Mouse (Mus musculus) erythroblast, adult 5-6 weeks (primary cell): Measurements from ENCODE around the gene Dus1l. TPM values are rescaled to one million over a fixed set of nuclear protein-coding genes. Genes with fewer than 3 reads are reported as not detected.
"Not testable (repeated sequence)": the region's sequence is repeated elsewhere in the genome, so short reads cannot be mapped to it uniquely, and the experiment has no call there.

Source experiments
- ATAC-seq: replicated peaks from 2 replicates; pipeline ENCODE4 v1.8.0; 2016; ENCODE audit warnings: moderate number of reproducible peaks, mild to moderate bottlenecking, moderate TSS enrichment, inconsistent platforms; ENCODE audit not compliant: poor library complexity, low FRiP score, severe bottlenecking
- total RNA-seq, 2 experiments: library from RNA; stranded (forward) in 1 of 2; stranded (reverse) in 1 of 2; fragments of 150-400 nt in 1 of 2; fragments of 200-764, 138-1000 nt in 1 of 2; gene quantifications; 2 replicates each; pipeline versions ENCODE4 v1.2.3 to v1.2.4; 2015 to 2017; ENCODE audit warnings: low replicate concordance in 2 of 2

The Dus1l gene
- total RNA-seq, 2 experiments from 2014 or later: 6.4 to 12.5 TPM

DNA sequence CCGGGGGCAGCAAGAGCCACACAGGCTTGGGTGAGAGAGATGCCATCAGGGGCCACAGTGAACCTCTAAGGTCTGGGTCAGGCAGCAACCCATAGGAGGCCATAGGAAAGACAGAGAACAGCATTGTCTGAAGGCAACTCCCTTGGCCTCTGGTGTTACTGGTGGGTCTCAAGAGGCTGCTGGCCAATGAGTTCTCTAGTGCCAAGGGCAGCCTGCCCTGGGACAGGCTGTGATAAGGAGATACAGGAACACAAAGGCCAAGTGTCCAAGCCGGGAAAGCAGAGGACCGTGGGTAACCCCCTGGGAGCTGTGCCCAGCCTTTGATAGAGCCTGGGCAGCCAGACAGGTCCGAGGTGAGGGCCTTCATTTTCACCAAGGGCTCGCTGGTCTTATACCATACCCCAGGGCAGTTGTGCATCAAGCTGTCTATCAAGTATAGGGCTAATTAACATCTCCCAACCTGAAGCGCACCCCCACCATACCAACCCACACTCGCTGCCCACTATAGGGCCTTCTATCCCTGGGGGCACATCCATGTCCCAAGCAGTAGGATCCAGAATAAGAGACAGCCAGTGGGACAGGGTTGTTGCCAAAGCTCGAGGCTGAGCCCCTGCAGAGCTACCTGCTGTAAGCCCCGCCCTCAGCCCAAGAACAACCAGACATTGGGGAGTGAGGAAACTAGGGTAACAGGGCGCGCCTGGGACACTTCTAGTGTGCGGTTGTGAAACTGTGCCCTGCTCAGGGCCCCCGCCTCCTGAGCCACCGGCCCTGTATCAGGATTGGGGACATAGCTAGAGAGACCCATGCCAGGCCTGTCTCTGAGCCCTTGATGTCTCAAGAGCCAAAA is 25.1 kb upstream of the Dus1l start:
- no peak for ATAC-seq

DNA sequence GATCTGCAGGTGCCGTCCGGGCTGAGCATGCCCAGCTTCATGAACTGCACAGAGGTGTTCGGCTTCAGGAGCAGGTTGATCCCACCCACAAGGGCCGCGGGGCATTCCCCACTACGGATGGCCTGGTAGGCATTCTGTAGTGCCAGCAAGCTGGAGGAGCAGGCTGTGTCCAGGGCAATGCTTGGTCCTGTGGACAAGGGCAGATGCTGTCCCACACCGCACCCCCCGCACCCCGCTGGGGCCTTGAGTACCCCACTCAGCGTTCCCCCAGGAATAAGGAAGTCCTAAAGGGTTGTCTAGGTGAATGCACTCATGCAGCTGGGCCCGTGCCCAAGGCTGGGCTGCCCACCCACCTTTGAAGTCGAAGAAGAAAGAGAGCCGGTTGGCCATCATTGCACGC is 24.3 kb upstream of the Dus1l start:
- no peak for ATAC-seq

DNA sequence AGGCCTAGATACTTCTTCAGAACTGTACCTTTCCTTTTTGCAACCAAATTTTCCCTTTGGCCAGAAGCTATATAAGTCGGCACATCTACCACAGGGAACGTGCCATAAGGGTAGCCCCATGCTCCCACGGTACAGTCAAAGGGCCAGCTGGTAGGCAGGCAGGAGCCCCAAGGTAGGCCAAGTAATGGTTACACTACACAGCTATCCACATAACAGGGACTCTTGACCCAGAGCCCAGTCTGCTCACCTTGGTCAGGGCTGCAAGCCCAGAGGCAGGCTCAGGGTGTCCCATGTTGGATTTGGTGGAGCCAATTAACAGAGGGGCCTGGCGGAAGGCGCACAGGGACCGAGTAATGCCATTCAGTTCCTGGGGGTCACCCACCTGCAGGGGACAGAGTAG is 23.4 kb upstream of the Dus1l start:
- no peak for ATAC-seq

GRCm38 (mm10) chr11:120818251-120818650 is 22.0 kb upstream of the Dus1l start:
- ATAC-seq: no peak

DNA sequence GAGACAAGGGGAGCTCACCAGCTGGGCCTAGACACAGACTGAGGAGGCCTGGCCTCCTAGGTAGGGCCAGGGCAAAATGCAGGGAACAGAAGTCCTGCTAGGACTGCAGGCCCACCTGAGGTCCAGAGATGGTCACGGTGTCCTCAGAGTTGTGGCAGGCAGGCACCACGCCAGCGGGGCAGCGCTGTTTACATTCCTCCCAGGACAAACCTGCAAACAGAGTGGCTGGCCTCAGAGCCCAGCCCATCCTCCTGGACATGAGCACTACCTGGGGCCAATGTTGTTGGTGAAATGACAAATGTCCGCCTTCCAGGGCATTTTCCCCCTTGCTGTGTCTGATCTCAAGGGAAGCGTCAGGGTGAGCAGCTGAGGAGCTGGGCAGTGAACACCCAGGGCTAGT is 21.2 kb upstream of the Dus1l start:
- ATAC-seq: no peak

DNA sequence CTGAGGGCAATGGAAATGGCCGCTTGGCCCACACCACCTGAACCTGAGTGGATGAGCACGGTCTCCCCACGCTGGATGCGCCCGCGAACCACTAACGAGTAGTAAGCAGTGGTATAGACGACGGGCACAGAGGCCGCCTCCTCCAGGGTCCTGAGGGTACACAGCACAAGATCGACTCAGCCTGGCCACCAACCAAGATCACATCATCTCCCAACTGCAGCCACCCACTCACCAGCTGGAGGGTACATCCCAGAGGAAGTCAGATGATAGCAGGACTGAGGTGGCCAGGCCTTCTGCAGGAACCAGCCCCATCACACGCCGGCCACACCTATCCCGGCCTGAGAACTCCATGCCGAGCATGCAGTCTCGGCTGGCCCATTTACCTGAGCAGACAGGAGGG is 15.9 kb upstream of the Dus1l start:
- ATAC-seq: no peak

DNA sequence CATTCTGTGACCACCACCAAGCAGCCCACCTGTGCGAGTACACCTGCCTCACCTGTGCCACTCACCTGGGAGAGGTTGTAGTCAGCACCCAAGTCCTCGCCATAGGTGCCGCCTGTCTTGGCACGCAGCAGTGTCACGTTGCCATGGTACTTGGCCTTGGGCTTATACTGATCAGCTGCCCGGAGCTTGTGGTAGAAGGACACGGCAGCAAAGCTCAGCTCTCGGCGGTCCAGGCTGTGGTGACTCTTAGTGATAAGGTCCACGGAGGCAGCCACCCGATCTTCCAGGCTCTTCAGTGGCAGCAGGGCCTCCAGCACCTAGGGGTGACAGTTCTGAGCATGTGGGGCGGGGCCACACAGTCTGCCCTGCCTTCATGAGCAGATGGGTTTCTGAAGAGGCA is 11.8 kb upstream of the Dus1l start:
- no peak for ATAC-seq

DNA sequence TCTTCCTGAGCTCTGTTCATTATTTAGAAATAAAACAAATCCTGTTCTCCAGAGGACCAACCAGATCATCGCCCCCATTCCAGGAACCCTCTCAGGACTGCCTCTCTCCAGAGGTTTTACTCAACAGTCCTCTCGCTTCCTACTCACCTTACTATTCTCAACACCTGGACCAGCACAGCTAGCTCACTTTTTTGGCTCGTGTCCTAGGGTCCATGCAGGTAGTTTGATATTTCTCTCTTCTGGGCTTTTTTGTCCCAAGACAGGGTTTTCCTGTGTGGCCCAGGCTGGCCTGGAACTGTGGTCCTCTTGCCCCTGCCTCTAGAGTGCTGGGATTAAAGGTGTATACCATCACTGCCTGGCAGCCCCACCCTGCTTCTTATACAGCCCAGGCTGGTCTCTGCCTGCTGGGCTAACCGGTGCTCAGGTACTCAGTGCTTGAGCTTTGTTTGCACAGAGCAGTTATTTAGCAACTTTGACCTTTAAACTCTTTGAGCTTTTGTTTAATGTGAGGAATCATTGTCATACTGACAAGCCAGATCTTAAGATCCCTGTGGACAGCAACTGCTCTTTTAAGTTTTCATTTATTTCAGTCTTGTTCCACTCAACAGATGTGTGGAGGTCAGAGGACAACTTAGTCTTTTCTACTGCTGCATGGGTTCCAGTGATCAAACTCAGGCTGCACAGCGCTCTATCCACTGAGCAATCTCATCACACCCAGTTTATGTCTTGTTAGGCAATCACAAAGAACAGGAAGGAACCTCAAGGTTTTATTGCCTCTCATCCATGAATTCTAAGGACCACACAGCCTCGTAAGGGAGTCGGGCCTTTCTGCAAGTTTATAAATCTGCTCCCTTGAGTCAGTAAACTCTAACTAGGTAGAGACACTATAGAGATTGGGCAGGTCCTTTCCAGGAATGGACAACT is 9.4 kb upstream of the Dus1l start:
- no peak for ATAC-seq

GRCm38 (mm10) chr11:120804769-120805168 is 8.6 kb upstream of the Dus1l start:
- no peak for ATAC-seq

DNA sequence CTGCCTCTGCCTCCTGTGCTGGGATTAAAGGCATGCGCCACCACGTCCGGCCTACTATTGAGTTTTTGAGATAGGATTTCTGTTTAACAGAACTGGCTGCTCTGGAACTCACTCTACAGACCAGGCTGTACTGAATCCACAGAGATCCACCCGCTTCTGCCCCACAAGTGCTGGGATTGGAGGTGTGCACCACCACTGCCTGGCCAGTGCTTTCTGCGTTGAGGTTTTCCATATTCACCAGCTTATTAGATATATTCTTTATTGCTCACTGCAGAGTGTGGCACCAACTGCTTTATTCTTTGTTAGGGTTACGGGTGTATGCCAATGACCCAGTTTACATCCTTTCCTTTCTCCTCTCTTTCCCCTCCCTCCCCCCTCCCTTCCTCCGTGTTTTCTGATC is 8.1 kb upstream of the Dus1l start:
- ATAC-seq: no peak

DNA sequence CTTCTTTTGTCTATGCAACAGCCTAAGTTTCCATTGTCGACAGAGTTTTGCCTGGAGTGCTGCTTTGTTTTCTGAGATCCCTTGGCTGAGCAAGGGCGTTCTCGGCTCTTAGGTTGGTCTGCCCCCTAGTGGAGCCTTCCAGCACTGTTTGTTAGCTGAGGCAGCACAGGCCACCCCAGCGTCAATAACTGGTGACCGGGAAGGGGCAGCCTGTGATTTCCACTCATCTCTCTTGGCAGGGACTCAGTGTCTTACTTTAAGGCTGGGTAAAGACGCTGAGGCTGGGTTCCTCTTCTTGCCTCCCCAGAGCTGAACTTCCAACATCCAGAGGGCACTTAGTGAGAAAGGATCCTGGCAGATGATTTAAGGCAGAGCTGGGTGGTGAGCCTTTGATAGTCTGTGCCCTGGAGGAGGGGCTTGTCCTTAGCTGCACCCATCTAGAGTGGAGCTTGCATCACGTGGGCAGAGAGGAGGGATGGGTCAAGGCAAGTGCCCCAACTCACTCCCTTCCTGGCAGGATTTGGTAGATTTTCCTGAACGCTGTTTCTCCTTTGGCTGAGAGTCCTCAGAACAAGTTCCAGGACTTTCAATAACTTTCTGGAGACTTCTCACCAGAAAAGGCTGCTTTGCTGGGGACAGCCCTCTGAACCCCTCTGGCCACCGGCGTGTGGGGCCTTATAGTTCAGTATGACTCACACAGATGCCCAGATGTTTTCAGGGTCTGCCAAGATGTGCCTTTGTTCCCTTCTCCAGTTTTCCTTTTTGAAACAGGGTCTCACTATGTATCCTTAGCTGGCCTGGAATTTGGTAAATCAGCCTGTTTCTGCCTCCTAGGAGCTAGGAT is 4.1 kb upstream of the Dus1l start:
- ATAC-seq: peak; percentile 71

GRCm38 (mm10) chr11:120799316-120799890 is 3.2 kb upstream of the Dus1l start:
- no peak for ATAC-seq

DNA sequence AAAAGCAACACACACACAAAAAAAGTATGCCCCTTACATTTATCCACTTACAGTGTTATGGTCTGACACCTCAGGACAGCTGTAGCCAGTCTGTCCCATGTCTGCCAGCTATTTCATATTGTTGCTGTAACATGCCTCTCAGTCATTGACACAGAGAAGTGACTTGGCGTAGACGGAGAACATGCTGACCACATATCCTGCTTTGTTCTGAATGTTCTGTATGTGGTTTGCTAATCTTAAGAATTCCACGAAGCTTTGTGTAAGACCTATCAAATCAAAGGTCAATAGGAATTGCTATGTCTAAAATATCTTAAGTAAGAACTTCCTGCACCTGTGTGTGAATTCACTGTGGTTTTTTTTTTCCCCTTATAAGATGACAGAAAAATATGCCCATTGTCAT is 2.0 kb upstream of the Dus1l start:
- no peak for ATAC-seq

DNA sequence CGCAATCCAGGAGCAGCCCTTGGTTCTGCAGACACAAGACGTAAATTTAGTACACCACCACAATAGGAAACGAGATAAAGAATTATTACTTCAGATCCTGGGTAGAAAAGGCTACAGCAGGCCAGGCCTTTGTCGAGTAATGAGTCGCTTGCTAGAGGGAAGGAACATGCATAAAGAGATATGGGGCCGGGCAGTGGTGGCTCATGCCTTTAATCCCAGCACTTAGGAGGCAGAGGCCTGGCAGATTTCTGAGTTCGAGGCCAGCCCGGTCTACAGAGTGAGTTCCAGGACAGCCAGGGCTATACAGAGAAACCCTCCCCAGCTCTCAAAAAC is 377 bp upstream of the Dus1l start:
- no peak for ATAC-seq

DNA sequence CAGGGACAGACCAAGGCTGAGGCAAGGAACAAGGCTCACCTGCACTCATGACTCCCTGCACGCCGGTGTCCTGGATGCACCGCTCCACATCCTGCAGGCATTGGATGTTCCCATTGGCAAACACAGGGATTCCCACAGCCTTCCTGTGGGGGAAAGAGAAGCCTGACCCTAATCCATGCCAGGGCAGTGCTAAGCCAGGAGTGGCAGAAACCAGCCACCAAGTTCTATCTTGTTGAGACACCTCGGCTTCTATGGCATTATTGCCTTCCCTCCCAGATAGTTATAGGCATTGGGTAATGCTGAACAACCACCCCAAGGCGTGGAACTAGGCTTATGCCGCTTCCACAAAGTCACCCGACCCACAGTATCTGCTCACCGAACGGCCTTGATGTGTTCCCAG is 3.6 kb downstream of the Dus1l start:
- no peak for ATAC-seq

DNA sequence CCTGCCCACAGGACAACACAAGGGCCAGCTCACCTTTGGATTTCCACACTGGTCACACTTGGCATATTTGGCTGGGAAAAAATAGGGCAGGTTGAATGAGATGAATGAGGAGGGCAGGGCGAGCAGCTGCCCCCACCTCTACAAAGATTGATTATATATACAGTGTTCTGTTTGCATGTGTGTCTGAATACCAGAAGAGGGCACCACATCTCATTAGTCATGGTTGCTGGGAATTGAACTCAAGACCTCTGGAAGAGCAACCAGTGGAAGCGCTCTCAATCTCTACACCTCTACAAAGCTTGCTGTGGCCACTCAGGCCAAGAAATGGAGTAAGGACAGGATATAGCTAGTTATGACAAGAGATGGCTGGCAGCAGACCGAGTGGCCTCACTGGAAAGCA is 6.4 kb downstream of the Dus1l start:
- ATAC-seq: no peak

GRCm38 (mm10) chr11:120789355-120789754 is 6.8 kb downstream of the Dus1l start:
- ATAC-seq: no peak

DNA sequence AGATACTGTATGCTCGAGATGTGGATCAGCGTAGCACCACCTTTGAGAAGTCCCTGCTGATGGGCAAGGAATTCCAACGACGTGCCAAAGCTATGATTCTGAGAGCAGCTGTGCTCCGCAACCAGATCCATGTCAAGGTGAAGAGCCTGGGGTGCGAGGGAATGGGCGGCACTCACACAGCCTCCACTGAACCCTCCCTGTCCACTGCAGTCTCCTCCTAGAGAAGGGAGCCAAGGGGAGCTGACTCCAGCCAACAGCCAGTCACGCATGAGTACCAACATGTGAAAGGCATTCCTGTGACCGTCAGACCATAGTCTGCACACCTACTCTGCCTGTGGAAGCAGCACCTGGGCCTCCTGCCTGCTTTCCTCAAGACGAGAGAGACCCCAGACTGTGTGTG is 7.7 kb downstream of the Dus1l start:
- not testable (repeated sequence) for ATAC-seq

DNA sequence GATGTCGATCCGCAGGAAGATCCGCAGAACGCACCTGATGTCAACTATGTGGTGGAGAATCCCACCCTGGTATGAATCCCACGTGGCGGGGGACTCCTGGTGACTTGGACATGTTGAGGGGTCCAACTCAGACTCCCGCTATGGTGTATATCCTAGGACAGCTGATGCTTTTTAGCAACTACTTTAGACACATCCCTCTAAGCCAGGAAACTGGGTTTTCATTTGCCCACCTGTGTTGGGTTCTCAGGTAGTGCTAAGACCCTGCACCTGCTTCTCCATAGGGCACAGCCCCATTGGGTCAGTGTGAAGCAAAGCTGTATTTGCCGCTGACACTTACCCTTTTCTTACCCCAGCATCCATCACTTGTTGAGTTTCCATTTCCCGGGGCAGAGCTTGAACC is 11.1 kb downstream of the Dus1l start:
- no peak for ATAC-seq
